Mouse (Mus musculus) erythroblast, adult 5-6 weeks (primary cell): ENCODE data around the gene Socs3. TPM values are rescaled to one million over a fixed set of nuclear protein-coding genes. Genes with fewer than 3 reads are reported as not detected.
A peak's percentile ranks its signal among the peaks of the same experiment; 100 is the strongest.

Experiments used
- ATAC-seq: replicated peaks from 2 replicates; pipeline ENCODE4 v1.8.0; 2016; ENCODE audit warnings: moderate number of reproducible peaks, mild to moderate bottlenecking, moderate TSS enrichment, inconsistent platforms; ENCODE audit not compliant: poor library complexity, low FRiP score, severe bottlenecking
- total RNA-seq, 2 experiments: library from RNA; stranded (forward) in 1 of 2; stranded (reverse) in 1 of 2; fragments of 150-400 nt in 1 of 2; fragments of 200-764, 138-1000 nt in 1 of 2; gene quantifications; 2 replicates each; pipeline versions ENCODE4 v1.2.3 to v1.2.4; 2015 to 2017; ENCODE audit warnings: low replicate concordance in 2 of 2

Socs3 gene
- total RNA-seq, 2 experiments from 2014 or later: 0.19 to 1.3 TPM

GRCm38 (mm10) chr11:117975211-117975967 is 5.5 kb upstream of the Socs3 start:
- no peak for ATAC-seq

- ATAC-seq: no peak
These were observed 4.7 kb upstream of the Socs3 start for GRCm38 (mm10) chr11:117974327-117975125.

- no peak for ATAC-seq
These were observed 3.7 kb upstream of the Socs3 start for GRCm38 (mm10) chr11:117973569-117973968.

DNA sequence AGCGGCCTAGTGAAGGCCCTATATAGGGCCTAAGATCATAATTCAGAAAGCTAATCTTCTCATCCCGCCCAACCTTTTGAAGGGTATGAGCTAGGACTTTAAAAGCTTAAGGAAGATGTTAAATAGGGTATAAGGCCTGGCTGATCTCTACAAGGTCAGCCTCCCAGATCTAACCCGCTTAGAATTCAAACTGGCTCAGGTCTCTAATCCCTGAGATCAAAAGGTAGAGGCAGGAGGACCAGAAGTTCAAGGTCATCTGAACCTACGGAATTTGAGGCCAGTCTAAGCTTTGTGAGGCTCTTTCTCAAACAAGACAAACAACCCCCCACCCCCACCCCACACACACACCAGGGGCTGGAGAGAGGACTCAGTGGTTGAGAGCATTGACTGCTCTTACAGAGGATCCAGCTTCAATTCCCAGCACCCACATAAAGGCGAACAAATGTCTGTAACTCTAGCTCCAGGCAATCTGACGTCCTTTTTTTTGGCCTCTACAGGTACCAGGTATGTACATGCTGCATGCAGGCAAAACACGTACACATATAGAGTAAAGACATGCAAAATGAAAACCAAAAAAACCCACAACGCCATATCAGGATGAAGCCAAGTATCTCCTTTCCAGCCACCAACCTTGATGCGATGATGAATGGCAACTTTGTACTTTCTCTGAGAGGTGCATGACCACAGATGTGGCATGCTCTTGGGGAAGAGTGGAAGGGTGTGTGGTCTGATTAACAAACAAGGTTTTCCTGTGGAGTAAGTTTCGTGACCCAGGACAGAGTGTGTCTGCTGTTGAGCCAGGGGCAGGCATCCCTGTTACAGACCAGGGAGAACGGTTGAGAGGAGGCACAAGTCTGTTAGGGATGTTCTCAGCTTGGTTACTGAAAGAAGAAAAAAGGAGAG is 3.1 kb upstream of the Socs3 start:
- ATAC-seq: no peak

- ATAC-seq: no peak
These were observed 1.9 kb upstream of the Socs3 start for GRCm38 (mm10) chr11:117971646-117972242.

DNA sequence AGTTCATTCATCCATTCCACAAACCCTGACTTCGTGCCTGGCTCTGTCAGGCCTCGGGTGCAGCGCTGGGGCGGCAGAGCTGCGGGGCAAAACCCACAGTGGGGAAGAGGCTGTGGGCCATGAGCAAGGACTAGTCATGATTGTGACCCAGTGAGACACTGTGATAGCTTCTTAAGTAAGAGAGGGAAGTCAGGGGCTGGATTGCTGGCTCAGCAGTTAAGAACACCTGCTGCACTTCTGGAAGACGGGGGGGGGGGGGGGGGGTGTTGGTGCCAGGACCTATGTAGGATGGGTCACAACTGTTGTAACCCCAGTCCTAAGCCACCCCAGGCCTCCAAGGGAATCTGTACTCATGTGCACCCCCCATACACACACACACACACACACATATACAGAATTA is 1.3 kb upstream of the Socs3 start:
- ATAC-seq: no peak

DNA sequence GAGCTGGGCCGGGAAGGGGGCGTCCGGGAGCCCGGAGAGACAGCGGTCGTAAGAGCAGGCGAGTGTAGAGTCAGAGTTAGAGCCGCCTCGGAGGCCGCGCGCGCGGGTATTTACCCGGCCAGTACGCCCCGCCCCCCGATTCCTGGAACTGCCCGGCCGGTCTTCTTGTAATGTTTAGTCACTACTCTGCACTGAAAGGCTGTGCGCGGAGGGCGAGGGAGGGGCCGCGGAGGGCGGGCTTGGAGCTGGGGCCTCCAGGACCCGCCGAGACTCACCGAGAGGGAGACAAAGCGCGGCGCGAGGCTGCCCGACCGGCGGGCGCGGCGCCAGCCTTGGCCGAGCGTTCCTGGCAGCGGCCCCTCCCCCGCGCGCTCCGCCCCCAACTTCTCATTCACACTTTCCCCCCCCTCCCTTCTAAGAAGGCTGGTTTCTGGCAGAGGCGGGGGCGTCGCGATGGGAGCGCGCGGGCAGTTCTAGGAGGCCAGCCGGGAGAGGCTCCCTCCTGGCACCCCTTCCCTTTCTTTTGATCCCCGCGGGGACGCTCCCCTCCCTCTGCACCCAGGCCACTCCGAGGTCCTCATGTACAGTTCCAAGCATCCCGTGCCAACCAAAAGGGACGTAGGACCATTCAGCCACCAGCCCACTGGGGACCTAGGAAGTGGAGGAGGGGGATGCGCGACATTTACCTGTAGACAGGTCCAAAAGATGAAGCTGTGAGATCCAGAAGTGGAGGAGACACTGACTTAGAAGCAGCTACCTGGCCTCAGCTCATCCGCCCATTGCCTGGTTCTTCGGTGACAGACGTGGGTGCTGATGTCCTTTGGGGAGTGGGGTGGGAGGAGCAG is 525 bp downstream of the Socs3 start:
- ATAC-seq: peak; percentile 31

- ATAC-seq: no peak
These were observed 1.1 kb downstream of the Socs3 start for GRCm38 (mm10) chr11:117968716-117969099.

DNA sequence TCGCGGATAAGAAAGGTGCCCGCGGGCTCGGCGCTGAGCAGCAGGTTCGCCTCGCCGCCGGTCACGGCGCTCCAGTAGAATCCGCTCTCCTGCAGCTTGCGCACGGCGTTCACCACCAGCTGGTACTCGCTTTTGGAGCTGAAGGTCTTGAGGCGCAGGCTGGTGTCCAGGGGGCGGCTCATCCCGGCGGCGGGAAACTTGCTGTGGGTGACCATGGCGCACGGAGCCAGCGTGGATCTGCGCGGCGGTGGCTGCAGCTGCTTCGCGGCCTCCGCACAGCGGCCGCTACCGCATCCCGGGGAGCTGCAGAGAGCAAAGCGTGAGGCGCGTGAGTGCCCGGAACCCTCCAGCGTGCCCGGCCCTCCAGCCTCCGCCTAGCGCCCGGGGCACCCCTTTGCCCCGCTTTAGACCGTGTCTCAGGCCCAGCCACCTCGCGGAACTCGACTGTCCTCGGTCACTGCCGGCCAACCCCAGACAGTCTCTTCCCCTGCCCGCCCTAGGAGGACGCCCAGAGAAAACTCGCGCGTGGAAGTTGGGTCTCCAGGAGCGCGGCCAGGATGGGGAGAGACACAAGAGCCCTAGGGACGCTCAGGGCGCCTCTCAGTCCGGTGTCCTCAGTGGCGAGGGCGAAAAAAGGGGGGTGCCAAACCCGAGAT is 1.7 kb downstream of the Socs3 start:
- no peak for ATAC-seq

DNA sequence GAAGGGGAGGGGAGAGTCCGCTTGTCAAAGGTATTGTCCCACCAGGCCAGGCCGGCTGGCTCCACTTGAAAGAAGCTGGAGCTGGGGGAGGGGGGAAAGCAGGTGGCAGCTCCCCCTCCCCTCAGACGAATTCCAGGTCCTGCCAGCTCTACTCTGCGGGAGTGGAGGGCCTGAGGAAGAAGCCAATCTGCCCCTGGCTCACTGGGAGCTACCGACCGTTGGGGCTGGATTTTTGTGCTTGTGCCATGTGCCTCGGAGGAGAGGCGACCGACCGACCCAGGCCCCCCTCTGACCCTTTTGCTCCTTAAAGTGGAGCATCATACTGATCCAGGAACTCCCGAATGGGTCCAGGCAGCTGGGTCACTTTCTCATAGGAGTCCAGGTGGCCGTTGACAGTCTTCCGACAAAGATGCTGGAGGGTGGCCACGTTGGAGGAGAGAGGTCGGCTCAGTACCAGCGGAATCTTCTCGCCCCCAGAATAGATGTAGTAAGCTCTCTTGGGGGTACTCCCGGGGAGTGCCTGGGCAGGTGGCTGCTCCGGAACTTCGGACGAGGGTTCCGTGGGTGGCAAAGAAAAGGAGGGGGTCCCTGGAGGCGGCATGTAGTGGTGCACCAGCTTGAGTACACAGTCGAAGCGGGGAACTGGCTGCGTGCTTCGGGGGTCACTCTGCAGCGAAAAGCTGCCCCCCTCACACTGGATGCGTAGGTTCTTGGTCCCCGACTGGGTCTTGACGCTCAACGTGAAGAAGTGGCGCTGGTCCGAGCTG is 2.4 kb downstream of the Socs3 start:
- no peak for ATAC-seq

- no peak for ATAC-seq
These were observed 3.2 kb downstream of the Socs3 start for GRCm38 (mm10) chr11:117966506-117967100.

- no peak for ATAC-seq
These were observed 4.3 kb downstream of the Socs3 start for GRCm38 (mm10) chr11:117965561-117965981.

DNA sequence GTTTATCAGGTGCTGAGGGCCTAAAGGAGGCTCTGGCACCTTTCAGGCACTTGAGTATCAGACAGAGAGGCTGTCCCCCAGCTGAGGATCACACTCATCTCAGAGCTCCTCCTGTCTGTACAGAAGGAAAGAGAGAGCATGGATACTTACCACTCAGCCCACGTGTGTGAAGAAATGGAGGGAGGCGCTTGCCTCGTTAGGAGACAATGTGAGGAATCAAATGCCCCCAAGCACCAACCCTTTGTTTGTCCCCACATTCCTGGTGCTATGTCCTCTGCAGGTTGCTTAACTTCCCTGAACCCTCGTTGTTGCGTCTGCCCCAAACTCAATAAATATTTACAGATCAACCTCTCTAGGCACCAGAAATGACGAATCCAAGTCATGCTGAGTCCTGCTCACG is 4.8 kb downstream of the Socs3 start:
- no peak for ATAC-seq

- ATAC-seq: no peak
These were observed 5.6 kb downstream of the Socs3 start for GRCm38 (mm10) chr11:117964294-117964693.

GRCm38 (mm10) chr11:117963872-117964271 is 6.0 kb downstream of the Socs3 start:
- no peak for ATAC-seq

- peak; percentile 73 for ATAC-seq
These were observed 6.6 kb downstream of the Socs3 start for GRCm38 (mm10) chr11:117963091-117963793.
